Mouse (Mus musculus) neural tube, embryonic 12.5 days (tissue): ENCODE measurements around the gene Poglut1. TPM values are rescaled to one million over a fixed set of nuclear protein-coding genes. Genes with fewer than 3 reads are reported as not detected.

Experiments
- ATAC-seq: fragments of 200-750 bp; cut with Nextera tagmentation; 2 replicates; pipeline ENCODE4 v1.8.0; 2017; ENCODE audit warnings: low read depth, mild to moderate bottlenecking, moderate TSS enrichment, moderate library complexity; ENCODE audit not compliant: low FRiP score
- H3K27ac ChIP-seq: fragments of 300-500 bp; sonication (generic); 2 replicates; pipeline ENCODE4 v1.5.1; 2016
- H3K27me3 ChIP-seq: fragments of 300-500 bp; sonication (generic); replicated peaks from 2 replicates; pipeline ENCODE4 v1.6.1; 2016; ENCODE audit warnings: mild to moderate bottlenecking
- H3K36me3 ChIP-seq: fragments of 300-500 bp; sonication (generic); 2 replicates; pipeline ENCODE4 v1.6.1; 2016; ENCODE audit warnings: mild to moderate bottlenecking
- H3K4me1 ChIP-seq: fragments of 300-500 bp; sonication (generic); 2 replicates; pipeline ENCODE4 v1.6.1; 2016
- H3K4me2 ChIP-seq: fragments of 300-500 bp; sonication (generic); replicated peaks from 2 replicates; pipeline ENCODE4 v1.6.1; 2016; ENCODE audit warnings: mild to moderate bottlenecking
- H3K4me3 ChIP-seq: fragments of 300-500 bp; sonication (generic); 2 replicates; pipeline ENCODE4 v1.5.1; 2016
- H3K9ac ChIP-seq: fragments of 300-500 bp; sonication (generic); 2 replicates; pipeline ENCODE4 v1.6.1; 2016; ENCODE audit warnings: mild to moderate bottlenecking
- H3K9me3 ChIP-seq: fragments of 300-500 bp; sonication (generic); 2 replicates; pipeline ENCODE4 v1.6.1; 2016; ENCODE audit warnings: mild to moderate bottlenecking
- WGBS: fragments of 180-500 bp; shearing (Covaris S2); methylation state at CpG from one replicate; pipeline ENCODE4 v1.1.7; 2016; 5-methylcytosine and 5-hydroxymethylcytosine counted together
- polyA plus RNA-seq: library from polyadenylated mRNA; unstranded; fragments of >200 nt; fragmentation: Nextera tagmentation; extraction: Ambion mirVana; gene quantifications from 2 replicates; pipeline ENCODE4 v1.2.1, GENCODE M21; 2016

The Poglut1 gene
- polyA plus RNA-seq, 1 experiment from 2014 or later, result 72.9 TPM

GRCm38 (mm10) chr16:38522129-38523084, 27.7 kb downstream of the Poglut1 start, which contains the start of gene Timmdc1:
Gene Timmdc1, minus strand, starts transcription at chr16:38522663.
- H3K27me3 ChIP-seq, result no peaks in the 10 kb centered on the region
- peak within 1 kb of the TSS; percentile 86 for H3K27ac ChIP-seq
- H3K9ac ChIP-seq, result peak within 1 kb of the TSS; percentile 93
- H3K36me3 ChIP-seq, result peaks cover 44% of the 10 kb centered on the region
- H3K4me2 ChIP-seq, result peak within 1 kb of the TSS; percentile 66
- H3K9me3 ChIP-seq, result no peaks in the 10 kb centered on the region
- peak within 1 kb of the TSS; percentile 95 for H3K4me3 ChIP-seq
- WGBS, result under 1% methylated on average over 73 of the region's 73 CpGs
- ATAC-seq, result peak; percentile 99
- H3K4me1 ChIP-seq, result peaks cover 8% of the 10 kb centered on the region

GRCm38 (mm10) chr16:38521211-38521987, 28.7 kb downstream of the Poglut1 start:
- H3K4me3 ChIP-seq, result peak overlapping the region; percentile 95
- H3K27ac ChIP-seq, result no peak overlapping the region
- H3K4me1 ChIP-seq, result peaks cover 8% of the 10 kb centered on the region
- no peak for ATAC-seq
- H3K9me3 ChIP-seq, result no peaks in the 10 kb centered on the region
- peak overlapping the region; percentile 66 for H3K4me2 ChIP-seq
- no peaks in the 10 kb centered on the region for H3K27me3 ChIP-seq
- WGBS, result 41% methylated on average over 8 of the region's 8 CpGs
- peak overlapping the region; percentile 45 for H3K9ac ChIP-seq
- H3K36me3 ChIP-seq, result peaks cover 41% of the 10 kb centered on the region

DNA sequence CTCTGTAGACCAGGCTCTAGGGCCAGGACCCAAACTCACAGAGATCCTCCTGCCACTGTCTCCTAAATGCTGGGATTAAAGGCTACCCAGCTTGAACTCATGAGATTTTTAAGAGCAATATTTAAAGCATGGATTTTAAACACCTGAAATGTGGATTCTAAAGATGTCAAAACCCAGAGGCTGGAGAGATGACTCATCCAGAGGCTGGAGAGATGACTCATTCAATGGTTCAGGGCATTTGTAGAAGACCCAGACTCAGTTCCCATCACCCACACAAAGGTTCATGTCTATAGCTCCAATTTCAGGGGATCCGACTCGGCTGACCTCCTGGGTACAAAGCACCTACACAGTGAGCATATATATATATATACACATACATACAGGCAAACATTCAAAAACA, 30.9 kb downstream of the Poglut1 start:
- H3K27me3 ChIP-seq, result no peaks in the 10 kb centered on the region
- no peak overlapping the region for H3K9ac ChIP-seq
- no peak overlapping the region for H3K4me2 ChIP-seq
- WGBS, result 96% methylated on average over 2 of the region's 2 CpGs
- no peak overlapping the region for H3K4me3 ChIP-seq
- H3K27ac ChIP-seq, result no peak overlapping the region
- no peaks in the 10 kb centered on the region for H3K9me3 ChIP-seq
- H3K36me3 ChIP-seq, result peaks cover 32% of the 10 kb centered on the region
- ATAC-seq, result no peak
- H3K4me1 ChIP-seq, result peaks cover 8% of the 10 kb centered on the region

GRCm38 (mm10) chr16:38510846-38511245, 39.2 kb downstream of the Poglut1 start:
- Histone ChIP-seq H3K27ac (no peak overlapping the region), H3K4me3 (no peak overlapping the region), H3K4me1 (no peaks in the 10 kb centered on the region), H3K36me3 (peaks cover 63% of the 10 kb centered on the region), H3K9ac (no peak overlapping the region), H3K9me3 (no peaks in the 10 kb centered on the region), H3K4me2 (no peak overlapping the region), H3K27me3 (no peaks in the 10 kb centered on the region)
- WGBS, result 95% methylated on average over 2 of the region's 2 CpGs
- ATAC-seq, result no peak

GRCm38 (mm10) chr16:38506041-38506634, 43.9 kb downstream of the Poglut1 start:
- H3K4me3 ChIP-seq, result no peak overlapping the region
- peaks cover 58% of the 10 kb centered on the region for H3K36me3 ChIP-seq
- no peaks in the 10 kb centered on the region for H3K27me3 ChIP-seq
- peak; percentile 76; the same call in 1 of the 2 replicates for ATAC-seq
- no peak overlapping the region for H3K9ac ChIP-seq
- H3K27ac ChIP-seq, result no peak overlapping the region
- H3K4me2 ChIP-seq, result no peak overlapping the region
- no peaks in the 10 kb centered on the region for H3K4me1 ChIP-seq
- no peaks in the 10 kb centered on the region for H3K9me3 ChIP-seq
- 72% methylated on average over 4 of the region's 4 CpGs for WGBS

GRCm38 (mm10) chr16:38503528-38503927, 46.5 kb downstream of the Poglut1 start:
- Histone ChIP-seq H3K4me2 (no peak overlapping the region), H3K36me3 (peaks cover 56% of the 10 kb centered on the region), H3K4me3 (no peak overlapping the region), H3K27ac (no peak overlapping the region), H3K9me3 (no peaks in the 10 kb centered on the region), H3K4me1 (no peaks in the 10 kb centered on the region), H3K9ac (no peak overlapping the region), H3K27me3 (no peaks in the 10 kb centered on the region)
- WGBS, result 98% methylated on average over 4 of the region's 4 CpGs
- no peak for ATAC-seq

GRCm38 (mm10) chr16:38502469-38502868, 47.6 kb downstream of the Poglut1 start:
- Histone ChIP-seq H3K4me3 (no peak overlapping the region), H3K27me3 (no peaks in the 10 kb centered on the region), H3K4me1 (no peaks in the 10 kb centered on the region), H3K9ac (no peak overlapping the region), H3K27ac (no peak overlapping the region), H3K36me3 (peaks cover 54% of the 10 kb centered on the region), H3K9me3 (no peaks in the 10 kb centered on the region), H3K4me2 (no peak overlapping the region)
- 96% methylated on average over 10 of the region's 10 CpGs for WGBS
- no peak for ATAC-seq

GRCm38 (mm10) chr16:38496604-38497140, 53.4 kb downstream of the Poglut1 start:
- 78% methylated on average over 7 of the region's 7 CpGs for WGBS
- Histone ChIP-seq H3K9me3 (no peaks in the 10 kb centered on the region), H3K4me2 (no peak overlapping the region), H3K4me1 (no peaks in the 10 kb centered on the region), H3K9ac (no peak overlapping the region), H3K4me3 (no peak overlapping the region), H3K36me3 (peaks cover 29% of the 10 kb centered on the region), H3K27me3 (no peaks in the 10 kb centered on the region), H3K27ac (no peak overlapping the region)
- ATAC-seq, result no peak

- Histone ChIP-seq H3K4me2 (no peak overlapping the region), H3K4me3 (no peak overlapping the region), H3K9me3 (no peaks in the 10 kb centered on the region), H3K27me3 (no peaks in the 10 kb centered on the region), H3K27ac (no peak overlapping the region), H3K4me1 (no peaks in the 10 kb centered on the region), H3K9ac (no peak overlapping the region), H3K36me3 (peaks cover 20% of the 10 kb centered on the region)
- no peak for ATAC-seq
- WGBS, result 89% methylated on average over 10 of the region's 10 CpGs
Observed at GRCm38 (mm10) chr16:38493890-38494289, 56.2 kb downstream of the Poglut1 start.

- no peaks in the 10 kb centered on the region for H3K4me1 ChIP-seq
- no peaks in the 10 kb centered on the region for H3K9me3 ChIP-seq
- H3K9ac ChIP-seq, result no peak overlapping the region
- peaks cover 10% of the 10 kb centered on the region for H3K36me3 ChIP-seq
- no peak overlapping the region for H3K4me2 ChIP-seq
- H3K27me3 ChIP-seq, result no peaks in the 10 kb centered on the region
- H3K27ac ChIP-seq, result no peak overlapping the region
- WGBS, result 85% methylated on average over 3 of the region's 3 CpGs
- no peak for ATAC-seq
- H3K4me3 ChIP-seq, result no peak overlapping the region
Observed at GRCm38 (mm10) chr16:38492551-38492950, 57.5 kb downstream of the Poglut1 start.

GRCm38 (mm10) chr16:38483582-38484309, 66.3 kb downstream of the Poglut1 start:
- peak overlapping the region; percentile 27 for H3K4me3 ChIP-seq
- H3K36me3 ChIP-seq, result no peaks in the 10 kb centered on the region
- WGBS, result 35% methylated on average over 42 of the region's 42 CpGs
- 0 out of 2 replicates have a peak, but pooled peaks have one; percentile 25 for ATAC-seq
- peaks cover 5% of the 10 kb centered on the region; the same call in 1 of the 2 replicates for H3K4me1 ChIP-seq
- peak overlapping the region; percentile 42; the same call in 1 of the 2 replicates for H3K9ac ChIP-seq
- peak overlapping the region; percentile 62 for H3K4me2 ChIP-seq
- H3K27ac ChIP-seq, result no peak overlapping the region
- no peaks in the 10 kb centered on the region for H3K9me3 ChIP-seq
- H3K27me3 ChIP-seq, result peaks cover 11% of the 10 kb centered on the region; the same call in 1 of the 2 replicates
